Mouse (Mus musculus): ENCODE data around the gene Ms4a4d. TPM values are rescaled to one million over a fixed set of nuclear protein-coding genes. Genes with fewer than 3 reads are reported as not detected.

Gene Ms4a4d
- polyA plus RNA-seq (2015; fragmentation: Nextera tagmentation; extraction: Ambion mirVana): 4.6 and 6.3 TPM in 2 replicates

DNA sequence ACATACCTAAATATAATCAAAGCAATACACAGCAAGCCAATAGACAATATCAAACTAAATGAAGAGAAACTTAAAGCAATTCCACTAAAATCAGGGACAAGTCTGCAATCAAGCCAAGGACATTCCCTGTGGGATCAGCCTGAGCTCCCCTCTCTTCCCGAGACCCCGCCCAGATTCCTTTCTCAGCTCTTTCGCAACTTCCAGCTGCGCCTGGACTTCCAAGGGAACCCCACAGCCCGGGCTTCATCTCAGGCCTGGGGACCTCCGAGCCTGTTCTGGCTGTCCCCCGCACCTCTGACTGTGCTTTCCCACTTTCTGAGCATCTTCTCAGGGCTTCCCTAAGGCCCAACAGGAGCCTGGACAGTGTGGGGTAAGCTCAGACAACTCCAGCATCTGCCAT, at the start of gene Ms4a4d:
Ms4a4d (plus strand) TSS at position 209 of the 400 bp plus-strand sequence.

DNA sequence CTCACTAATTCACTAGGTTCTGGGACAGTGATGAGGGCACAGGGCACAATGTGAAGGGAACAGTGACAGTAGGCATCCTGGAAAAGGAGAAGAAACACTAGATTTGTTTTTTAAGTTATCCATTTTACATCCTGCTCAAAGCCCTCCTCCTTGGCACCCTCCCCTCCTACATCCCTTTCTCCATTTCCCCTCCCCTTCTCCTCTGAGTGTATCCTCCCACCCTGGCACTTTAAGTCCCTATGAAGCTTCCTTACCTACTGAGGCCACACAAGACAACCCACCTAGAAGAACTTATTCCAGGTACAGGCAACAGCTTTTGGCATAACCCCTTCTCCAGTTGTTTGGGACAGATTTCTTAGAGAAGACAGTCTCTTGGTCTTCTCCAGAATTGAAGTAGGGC, 20.4 kb upstream of the Ms4a4d start, which contains the start of gene Ms4a6b:
Ms4a6b (plus strand) TSS at position 267 of the 400 bp plus-strand sequence.

DNA sequence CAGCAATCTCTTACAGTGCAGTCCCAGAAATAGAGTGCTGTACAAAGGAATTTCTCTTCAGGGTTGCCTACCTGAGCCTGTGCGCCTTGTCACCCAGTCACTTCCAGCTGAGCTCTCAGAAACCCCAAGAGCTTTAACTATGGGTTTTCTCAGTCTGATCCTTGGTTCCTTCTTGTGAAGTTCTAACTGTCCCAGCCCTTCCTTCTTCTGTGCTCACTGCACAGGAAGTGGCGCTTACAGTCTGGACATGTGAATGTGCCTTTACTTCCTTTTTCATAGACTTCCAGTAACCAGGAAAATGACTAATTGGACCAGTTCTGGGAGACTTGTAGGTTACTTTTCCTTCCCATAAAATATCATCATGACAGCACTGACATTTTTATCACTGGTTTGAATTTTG, 68.0 kb downstream of the Ms4a4d start, which contains the start of gene Ms4a6d:
Ms4a6d (minus strand) TSS at position 247 of the 400 bp plus-strand sequence.

Other genes starting within 250 kb of the Ms4a4d start
- 0.13 and 0.17 TPM in 2 replicates for gene Ms4a14, start 222.3 kb upstream of the Ms4a4d start, polyA plus RNA-seq (2015; fragmentation: Nextera tagmentation; extraction: Ambion mirVana)
- 4.8 and 8.6 TPM in 2 replicates for gene Ms4a7, start 200.7 kb upstream of the Ms4a4d start, polyA plus RNA-seq (2015; fragmentation: Nextera tagmentation; extraction: Ambion mirVana)
- 10.1 and 15.8 TPM in 2 replicates for gene Ms4a4a, start 161.3 kb upstream of the Ms4a4d start, polyA plus RNA-seq (2015; fragmentation: Nextera tagmentation; extraction: Ambion mirVana)
- gene Ms4a4c, start 132.0 kb upstream of the Ms4a4d start, polyA plus RNA-seq (2015; fragmentation: Nextera tagmentation; extraction: Ambion mirVana): 4.9 and 6.1 TPM in 2 replicates
- gene Ms4a4b, start 93.2 kb upstream of the Ms4a4d start, polyA plus RNA-seq (2015; fragmentation: Nextera tagmentation; extraction: Ambion mirVana): 7.8 and 15.8 TPM in 2 replicates
- 19.5 and 30.6 TPM in 2 replicates for gene Ms4a6c, start 67.4 kb upstream of the Ms4a4d start, polyA plus RNA-seq (2015; fragmentation: Nextera tagmentation; extraction: Ambion mirVana)
- gene Gm8369, start 50.9 kb upstream of the Ms4a4d start, polyA plus RNA-seq (2015; fragmentation: Nextera tagmentation; extraction: Ambion mirVana): 2.3 and 3.2 TPM in 2 replicates
- gene Ms4a6b, start 20.3 kb upstream of the Ms4a4d start, polyA plus RNA-seq (2015; fragmentation: Nextera tagmentation; extraction: Ambion mirVana): 5.4 and 10.0 TPM in 2 replicates
- gene Ms4a6d, start 68.0 kb downstream of the Ms4a4d start, polyA plus RNA-seq (2015; fragmentation: Nextera tagmentation; extraction: Ambion mirVana): 7.3 and 9.4 TPM in 2 replicates
- gene Ms4a2, start 86.9 kb downstream of the Ms4a4d start, polyA plus RNA-seq (2015; fragmentation: Nextera tagmentation; extraction: Ambion mirVana): 3.8 and 6.4 TPM in 2 replicates
- 55.4 and 73.6 TPM in 2 replicates for gene Ms4a3, start 104.0 kb downstream of the Ms4a4d start, polyA plus RNA-seq (2015; fragmentation: Nextera tagmentation; extraction: Ambion mirVana)
- gene Oosp2, start 123.8 kb downstream of the Ms4a4d start, polyA plus RNA-seq (2015; fragmentation: Nextera tagmentation; extraction: Ambion mirVana): 0.32 and 0.40 TPM in 2 replicates
- 0.35 TPM in 1 of 2 replicates, not detected in the other for gene Oosp1, start 154.3 kb downstream of the Ms4a4d start, polyA plus RNA-seq (2015; fragmentation: Nextera tagmentation; extraction: Ambion mirVana)
- gene Oosp3, start 160.3 kb downstream of the Ms4a4d start, polyA plus RNA-seq (2015; fragmentation: Nextera tagmentation; extraction: Ambion mirVana): not detected in 2 replicates
- 0.13 TPM in 1 of 2 replicates, not detected in the other for gene Gif, start 210.8 kb downstream of the Ms4a4d start, polyA plus RNA-seq (2015; fragmentation: Nextera tagmentation; extraction: Ambion mirVana)
- gene Mrpl16, start 233.6 kb downstream of the Ms4a4d start, polyA plus RNA-seq (2015; fragmentation: Nextera tagmentation; extraction: Ambion mirVana): 39.4 and 45.3 TPM in 2 replicates

Data from spleen, postnatal 0 days (tissue).